Mouse (Mus musculus): ENCODE measurements around the gene Tpst2. TPM values are rescaled to one million over a fixed set of nuclear protein-coding genes. Genes with fewer than 3 reads are reported as not detected.

Tpst2 gene
- total RNA-seq, 2 experiments from 2014 or later = 16.0 to 22.4 TPM

DNA sequence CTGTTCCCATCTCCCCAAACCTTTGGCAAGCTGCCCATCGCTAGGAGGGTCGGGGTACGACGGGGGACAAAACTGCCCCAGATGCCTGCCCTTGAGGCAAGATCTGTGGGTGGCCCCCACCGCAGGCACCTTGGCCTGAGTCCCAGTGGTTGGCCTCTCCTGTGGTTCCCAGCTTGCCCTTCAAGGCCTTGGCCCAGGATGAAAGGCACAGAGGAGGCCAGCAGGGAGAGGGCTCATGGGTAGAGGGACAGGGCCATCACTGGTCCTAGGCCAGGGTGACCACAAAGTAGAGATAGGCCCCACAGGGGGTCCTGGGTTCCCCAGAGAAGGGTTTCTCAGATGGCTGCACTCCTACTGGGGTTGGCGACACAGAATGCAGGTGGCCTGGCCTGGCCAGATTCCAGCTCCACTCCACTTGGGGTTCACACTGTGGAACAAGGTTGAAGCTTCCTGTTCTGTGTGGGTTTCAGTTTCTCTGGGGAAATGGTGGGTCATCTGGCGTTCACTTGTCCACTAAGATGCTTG lies 22.1 kb upstream of the Tpst2 start:
- peak; percentile 75 for DNase-seq (ENCODE audit: low spot score)

DNA sequence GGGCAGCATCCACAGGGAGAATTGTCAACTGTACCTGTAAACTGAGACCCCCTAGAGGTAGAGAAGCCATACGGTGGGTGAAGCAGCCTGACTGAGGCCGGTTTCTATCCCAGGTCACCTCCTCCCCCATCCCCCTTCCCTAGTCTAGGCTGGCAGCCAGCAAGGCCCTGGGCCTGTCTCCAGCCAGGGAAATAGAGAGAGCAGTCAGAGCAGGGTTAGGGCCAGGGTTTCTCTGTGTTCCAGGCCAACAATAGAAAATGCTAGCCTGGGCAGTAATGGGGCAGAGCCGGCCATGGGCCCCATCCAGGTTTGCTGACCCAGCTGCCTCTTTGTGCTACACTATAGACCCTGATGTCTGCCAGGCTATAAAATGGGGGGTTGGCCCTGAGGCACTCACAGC lies 21.1 kb upstream of the Tpst2 start, which contains the start of gene Crybb1:
Crybb1 (plus strand) TSS at position 390 of the 400 bp plus-strand sequence.
- peak; percentile 89 for DNase-seq (ENCODE audit: low spot score)

DNA sequence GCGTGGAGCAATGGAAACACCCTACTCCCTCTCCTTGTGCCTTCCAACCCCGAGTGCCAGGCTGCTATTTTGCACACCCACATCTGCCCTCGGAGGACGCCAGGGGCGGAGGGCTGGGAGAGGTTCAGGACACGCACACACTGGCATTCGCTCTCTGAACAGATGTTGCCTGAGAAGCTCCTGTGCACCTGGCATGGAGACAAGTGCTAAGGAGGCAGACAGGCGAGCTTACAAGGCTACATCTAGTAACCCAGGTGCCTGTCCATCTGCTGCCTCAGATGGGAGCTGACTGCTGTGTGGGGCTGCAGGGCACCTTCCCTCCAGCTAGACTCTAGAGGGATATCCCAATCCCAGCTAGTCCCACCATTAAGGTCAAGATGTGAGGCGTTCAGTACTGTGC lies 20.0 kb upstream of the Tpst2 start:
- DNase-seq (ENCODE audit: low spot score) = no peak

DNA sequence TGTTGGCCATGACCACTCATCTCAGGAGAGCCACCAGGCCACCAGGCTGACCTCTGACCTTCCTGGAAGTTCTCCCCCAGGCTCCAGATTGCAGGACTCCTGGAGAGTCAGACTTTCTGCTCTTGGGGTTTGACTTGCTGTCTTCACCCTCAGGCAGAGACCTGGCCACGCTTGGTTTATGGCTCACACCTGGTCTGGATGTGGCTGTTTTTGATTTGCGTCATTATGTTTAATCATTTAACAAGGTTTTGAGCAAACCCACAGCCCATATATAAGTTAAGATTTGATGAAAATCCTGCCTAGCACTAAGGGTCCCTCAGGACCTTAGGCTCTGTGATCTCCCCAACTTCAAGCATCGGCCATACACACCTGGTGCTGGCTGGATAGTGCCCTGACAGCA lies 18.6 kb upstream of the Tpst2 start:
- DNase-seq (ENCODE audit: low spot score) = no peak

DNA sequence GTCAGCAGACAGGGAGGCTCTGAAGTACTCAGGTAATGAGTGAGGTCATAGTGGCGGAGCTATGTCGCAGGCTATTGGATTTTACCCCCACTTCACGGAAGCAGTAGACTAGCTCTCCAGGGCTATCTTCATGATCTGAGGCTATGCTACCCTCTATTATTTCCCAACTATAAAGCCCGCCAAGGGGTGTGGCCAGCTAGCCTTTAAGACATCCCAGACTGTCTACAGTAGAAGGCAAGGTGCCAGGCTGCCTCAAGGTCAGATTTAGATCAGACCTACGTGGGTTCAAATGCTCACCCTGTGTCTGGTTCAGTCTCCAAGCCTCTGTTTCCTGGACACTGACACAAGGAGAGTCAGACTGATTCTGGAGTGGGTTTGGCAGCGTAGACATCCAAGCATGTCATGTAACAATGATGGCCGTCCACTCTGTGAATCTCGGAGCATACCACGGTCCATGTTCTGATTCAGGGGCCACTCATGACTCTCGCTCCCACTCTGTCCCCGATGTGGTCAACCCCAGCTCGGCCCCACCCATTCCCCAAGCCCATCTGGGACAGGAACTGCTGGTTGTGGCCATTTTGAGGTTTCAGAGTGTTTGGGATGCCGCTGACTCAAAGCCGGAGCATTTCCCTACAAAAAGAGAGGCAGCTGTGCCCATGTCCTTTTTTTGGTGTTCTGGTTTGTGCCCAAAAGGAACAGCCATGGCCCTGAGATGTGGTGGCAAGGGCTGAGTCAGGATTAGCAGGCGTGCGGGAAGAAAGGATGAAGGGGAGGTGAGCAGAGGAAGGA lies 16.4 kb upstream of the Tpst2 start:
- no peak for DNase-seq (ENCODE audit: low spot score)

DNA sequence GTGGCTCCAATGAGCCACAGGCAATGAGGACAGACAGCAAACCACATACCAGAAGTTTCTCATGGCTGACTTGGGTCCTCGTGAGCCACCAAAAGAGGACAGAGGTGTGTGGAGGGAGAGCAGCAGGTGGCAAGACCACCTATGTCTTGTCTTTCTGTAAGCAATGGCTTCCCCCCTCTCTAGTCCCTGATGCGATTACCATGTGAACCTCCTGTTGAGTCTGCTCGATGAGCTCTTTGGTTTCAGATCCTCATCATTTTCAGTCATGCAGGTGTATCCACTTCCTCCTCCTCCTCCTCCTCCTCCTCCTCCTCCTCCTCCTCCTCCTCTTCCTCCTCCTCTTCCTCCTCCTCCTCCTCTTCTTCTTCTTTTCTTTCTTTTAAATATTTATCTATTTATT lies 15.7 kb upstream of the Tpst2 start:
- no peak for DNase-seq (ENCODE audit: low spot score)

DNA sequence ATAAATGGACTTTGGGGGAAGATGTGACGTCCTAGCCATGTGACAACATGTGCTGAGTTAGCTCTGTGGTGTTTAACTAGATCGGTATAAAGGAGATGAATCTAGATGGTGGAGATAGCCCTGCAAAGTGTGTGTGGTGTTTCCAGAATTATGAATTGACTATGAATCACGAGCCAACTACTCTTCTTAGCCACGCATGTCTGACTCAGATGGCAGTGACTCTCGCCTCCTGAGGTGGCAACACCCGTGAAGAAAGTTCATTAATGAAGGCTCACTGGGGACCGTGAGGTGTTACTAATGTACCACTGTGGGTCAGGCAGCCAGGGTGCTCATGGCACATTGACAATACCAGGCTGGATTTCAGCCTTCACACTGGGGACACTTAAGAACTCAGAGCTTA lies 12.4 kb upstream of the Tpst2 start:
- no peak for DNase-seq (ENCODE audit: low spot score)

DNA sequence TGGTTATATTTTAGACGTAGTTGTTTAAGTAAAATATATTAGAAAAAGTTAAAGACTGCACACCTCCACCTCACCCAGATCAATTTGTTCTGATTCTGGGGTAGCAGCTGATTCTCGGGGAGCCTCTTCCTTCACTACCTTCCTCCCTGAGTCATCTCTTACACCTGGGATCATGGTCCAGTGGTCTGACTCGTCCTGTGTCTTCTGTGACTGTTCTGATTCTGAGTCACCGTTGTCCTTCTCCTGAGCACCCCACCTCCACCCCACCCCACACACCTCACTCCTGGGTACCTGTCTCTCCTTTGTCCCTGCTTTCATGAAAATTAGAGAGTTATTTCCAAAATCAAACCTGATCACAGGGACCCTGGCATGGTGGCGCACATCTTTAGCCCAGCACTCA lies 11.4 kb upstream of the Tpst2 start:
- DNase-seq (ENCODE audit: low spot score) = no peak

DNA sequence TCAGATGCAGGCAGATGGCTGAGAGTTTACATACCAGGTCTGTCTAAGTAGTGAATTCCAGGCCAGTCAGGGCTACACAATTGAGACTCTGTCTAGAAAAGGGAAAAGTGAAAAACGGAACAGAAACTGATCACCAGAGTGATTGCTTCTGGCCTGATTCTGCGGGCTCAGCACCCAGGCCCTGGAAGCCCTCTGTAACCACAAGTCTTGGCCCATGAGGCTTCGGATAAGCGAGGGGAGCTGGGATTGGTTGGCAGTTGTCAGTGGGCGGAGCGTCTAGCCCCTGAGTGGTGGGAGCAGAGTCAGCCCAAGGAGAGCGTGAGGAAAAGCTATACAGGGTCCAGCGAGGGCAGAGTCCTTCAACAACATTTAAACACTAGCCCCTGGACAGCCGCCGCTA lies 11.0 kb upstream of the Tpst2 start:
- DNase-seq (ENCODE audit: low spot score) = no peak

DNA sequence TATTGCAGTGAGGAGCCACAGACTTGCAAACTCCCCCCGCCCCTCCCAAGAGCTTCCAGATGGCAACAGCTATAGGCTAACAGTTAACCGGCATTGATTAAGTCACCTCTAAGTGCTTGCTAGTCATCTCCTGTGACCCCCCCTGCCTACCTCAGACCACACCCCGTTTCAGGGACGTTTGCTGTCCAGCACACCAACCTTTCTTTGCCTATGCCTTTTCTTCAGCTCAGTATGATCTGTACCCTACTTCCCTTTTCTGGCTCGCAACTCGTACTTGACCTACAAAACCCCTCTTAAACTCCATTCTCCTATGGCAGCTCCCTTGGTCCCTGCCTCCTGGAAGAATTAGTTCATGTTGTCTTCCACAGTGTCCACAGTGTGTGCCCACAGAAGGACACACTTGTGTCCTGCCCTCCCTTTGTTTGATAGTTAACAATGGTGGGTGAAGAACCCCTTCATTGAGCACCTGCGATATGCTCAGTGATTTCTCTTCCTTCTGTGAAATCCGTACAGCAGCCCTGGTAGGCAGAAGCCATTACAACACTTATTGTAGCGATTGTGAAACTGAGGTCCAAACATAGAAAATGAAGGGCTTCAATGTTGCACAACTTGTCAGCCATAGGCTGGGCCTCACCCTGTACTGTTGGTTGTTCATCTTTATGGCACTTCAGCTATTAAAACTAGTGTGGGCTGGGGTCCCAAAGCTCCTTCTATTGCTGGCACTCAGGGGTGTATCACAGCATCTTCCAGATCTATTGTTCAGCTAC lies 10.3 kb upstream of the Tpst2 start:
- DNase-seq (ENCODE audit: low spot score) = no peak

DNA sequence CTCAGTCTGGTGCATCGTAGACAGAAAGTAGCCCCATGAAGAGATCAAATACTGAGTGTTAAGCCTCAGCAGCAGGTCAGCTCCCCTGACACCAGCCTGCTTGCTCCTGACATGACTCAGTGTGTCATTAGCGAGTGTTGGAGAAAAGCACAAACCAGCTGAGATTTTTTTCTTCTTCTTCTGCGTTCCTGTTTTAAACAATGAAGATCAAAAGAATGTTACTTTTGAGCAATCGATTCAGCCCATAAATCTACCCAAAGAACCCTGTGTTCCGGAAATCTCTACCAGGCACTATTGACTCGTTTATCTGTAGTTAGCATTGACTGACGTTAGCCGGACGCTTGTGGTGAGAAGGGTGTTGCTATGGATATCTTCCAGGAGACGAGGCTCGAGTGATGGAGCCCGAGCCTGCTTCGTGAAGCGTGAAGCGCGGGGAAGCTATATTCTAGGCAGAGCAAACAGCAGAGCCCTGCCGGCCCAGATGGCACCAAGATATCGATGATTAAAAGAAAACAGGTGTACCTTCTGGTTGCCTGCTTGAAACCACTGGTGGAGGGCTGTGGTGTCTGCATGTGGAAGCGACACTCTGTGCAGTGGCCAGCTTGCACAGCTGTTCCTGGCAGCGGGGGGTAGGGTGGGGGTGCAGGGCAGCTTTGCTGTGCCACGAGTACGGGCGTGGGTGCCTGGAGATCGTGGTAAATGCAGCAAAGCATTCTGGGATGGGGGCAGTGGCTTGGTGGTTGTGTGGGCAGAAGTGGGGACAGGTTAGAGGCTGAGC lies 5.5 kb upstream of the Tpst2 start:
- no peak for DNase-seq (ENCODE audit: low spot score)

DNA sequence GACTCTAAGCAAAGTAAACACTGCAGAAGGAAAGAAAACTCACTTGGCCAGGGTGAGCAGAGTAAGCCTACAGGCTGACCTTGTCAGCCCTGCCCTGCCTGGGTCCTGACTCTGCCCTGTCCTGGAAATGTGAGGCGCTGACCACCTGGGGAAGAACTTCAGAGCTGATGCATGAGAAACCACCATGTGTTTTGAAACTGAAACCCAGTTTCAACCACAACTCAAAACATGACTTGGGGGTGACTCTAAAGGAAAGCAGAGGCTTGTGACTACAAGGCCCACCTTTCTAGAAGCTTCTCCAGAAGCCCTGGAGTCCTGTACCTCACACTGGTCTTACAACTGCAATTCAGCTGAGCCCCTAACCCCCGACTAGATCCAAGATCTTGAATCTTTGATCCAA lies 3.6 kb upstream of the Tpst2 start:
- no peak for DNase-seq (ENCODE audit: low spot score)

DNA sequence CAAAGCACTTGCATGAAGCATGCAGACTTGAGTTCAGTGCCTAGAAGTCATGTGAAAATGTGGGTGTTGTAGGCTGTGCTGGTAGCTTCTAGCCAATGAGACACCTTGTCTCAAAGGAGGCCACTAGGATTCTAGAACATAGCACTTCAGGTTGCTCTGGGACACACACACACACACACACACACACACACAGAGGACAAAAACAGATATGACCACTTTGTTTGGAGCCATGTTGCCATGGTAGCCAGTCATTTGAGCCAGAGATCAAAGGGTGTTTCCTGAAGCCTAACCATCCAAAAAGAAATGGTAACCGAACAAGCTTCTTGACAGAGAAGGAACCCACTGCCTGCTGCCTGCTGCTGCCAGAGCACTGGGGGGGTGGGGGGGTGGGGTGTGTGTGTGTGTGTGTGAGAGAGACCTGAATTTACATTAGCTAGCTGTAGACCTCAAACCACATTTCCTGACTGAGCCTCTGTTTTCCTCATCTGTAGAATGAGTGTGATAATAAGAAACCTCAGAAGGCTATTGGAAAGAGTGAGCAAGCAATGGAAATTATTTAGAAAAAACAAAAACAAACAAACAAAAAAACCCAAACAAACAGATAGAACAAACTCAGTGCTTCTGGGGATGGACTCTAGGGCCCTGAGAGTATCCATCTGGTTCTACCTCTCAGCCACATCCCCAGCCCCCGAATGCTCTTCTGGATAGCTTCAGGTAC lies 2.6 kb upstream of the Tpst2 start:
- no peak for DNase-seq (ENCODE audit: low spot score)

DNA sequence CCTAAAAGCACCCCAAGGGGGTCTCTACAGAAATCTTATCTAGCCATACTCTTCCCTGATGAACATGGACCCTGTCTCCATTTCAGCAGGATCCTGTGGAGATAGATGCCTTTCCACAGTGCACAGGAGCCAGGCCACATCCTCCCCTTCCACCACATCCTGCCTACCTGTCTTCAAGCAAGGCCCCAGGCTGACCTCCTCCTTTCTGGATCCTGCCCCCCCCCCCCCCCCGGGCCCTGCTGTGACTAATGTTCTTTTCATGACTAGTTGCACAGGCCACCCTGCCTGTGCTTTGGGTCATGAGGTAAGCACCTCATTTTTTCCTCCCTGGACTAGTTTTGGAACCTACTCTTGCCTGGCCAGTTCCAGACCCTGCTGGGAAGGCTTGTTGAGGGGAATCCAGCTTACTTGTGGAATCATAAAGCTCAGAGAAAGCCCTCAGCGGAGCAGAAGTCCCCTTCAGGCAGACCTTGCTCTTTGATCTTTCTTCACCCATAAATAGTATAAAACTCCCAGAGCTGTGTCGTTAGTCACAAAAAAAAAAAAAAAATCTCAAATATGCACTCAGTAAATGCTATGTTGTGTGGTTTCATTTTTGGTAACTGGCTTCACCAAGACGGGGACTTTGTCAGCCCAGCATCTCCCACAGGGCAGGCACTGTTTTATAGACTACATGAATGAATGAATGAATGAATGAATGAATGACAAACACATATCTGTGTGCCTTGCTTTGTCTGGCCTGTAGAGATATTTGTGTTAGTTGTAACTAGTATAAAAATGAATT lies 1.3 kb upstream of the Tpst2 start:
- DNase-seq (ENCODE audit: low spot score) = no peak

DNA sequence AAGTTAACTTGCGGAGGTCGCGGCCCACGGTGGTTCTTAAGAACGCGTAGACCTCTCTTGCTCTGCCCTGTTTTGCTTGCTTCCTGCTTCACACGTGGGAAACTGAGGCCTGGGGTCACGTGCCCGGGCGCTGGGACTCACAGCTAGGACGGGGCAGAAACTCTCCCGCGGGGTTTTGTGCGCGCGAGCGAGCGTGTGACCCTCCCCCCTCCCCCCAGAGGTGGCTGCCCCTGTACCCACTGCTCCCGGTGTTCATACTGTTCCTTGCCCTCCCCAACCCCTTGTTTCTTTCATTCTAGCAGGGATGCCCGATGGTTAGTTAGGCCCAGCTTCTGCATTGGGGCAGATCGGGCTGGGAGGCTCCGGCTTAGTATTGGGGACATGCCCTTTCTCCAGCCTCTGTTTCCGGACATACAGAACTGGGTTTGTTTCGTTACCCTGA lies 437 bp downstream of the Tpst2 start:
- DNase-seq (ENCODE audit: low spot score) = no peak

DNA sequence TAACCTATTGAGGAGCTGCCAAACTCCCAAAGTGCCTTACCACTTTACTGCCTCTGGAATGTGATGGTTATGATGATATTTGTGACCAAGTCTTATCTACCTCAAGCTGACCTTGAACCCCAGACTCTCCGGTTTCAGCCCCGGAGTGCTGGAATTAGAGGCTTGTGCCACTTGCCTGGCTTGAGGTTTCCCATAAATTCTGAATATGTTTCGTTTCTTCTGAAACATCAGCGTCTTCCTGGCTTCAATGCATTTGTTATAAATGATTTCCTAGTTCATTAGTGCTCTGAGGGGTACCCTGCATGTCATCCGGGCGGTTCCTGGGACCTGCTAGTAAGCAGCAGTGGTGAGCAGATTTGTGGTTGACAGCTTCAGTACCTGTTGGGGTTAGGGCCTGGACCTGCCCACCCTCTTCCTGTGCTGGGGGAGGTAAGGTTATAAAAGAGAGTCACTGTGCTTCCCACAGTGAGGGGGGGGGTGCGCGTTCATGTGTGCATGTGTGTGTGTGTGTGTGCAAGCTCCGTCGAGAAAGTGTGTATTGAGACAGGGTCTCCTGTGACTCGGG lies 1.5 kb downstream of the Tpst2 start:
- no peak for DNase-seq (ENCODE audit: low spot score)

DNA sequence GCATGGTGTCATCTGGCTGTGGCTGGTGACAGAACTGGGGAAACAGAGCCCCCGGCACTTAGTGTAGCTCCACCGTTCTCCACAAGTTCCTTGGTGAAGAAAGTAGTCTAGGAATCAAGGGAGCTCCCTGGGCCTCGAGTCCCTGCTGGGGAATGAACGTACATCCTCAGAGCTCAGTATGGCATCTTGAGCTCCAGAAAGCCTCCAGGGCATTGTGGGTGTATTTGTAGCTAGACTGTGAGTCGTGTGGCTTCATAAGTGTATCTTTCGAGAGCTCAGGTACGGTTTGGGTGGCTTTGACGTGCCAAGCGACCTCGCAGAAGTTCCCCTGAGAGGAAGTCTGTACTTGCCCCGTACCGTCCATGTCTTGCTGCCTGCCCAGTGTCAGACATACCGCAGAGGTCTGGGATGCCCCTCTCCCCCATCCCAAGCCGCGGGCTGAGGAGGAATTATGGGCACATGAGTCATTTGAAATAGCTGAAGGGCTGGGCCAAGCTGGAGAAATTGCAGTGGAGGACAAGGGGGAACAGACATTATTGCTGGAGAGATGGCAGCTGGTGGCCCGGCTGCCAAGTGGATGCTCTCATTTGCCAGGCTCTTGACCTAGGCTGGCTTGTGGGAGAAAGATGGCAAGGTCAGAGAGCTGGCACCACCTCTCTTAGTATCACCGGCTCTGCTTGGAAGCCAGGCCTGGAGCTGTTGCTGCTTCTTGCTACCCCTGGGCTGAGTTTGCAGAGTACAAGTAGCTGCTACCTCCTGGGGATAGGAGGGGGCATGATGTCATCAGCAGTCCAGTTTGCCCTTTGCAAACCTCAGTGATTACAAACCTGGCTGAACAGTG lies 2.9 kb downstream of the Tpst2 start:
- peak; percentile 80 for DNase-seq (ENCODE audit: low spot score)

DNA sequence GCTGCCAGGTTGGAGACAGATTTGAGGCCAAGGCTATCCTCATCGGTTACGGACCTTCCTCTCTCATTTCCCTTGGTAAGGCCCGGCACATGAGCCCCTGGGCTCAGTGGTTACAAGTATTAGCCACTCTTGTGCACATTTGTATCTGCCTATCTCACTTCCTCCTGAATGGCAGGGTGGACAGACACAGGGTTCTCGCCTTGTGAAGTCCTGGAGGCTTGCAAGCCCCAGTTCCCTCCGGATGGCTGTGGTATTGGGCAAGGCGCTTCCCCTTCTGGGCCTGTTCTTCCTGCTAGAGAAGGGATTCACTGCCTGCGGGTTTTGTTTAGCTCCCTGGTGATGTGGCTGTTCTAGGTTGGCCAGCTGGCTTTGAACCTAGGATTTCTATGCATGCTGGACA lies 3.7 kb downstream of the Tpst2 start:
- peak; percentile 32 for DNase-seq (ENCODE audit: low spot score)
